Mouse (Mus musculus) erythroblast, embryonic 14.5 days (primary cell): ENCODE measurements around the gene Vdr.

Source experiments
- GATA1 ChIP-seq: IDR thresholded peaks from 2 replicates; pipeline ENCODE4 v1.6.1; 2012; ENCODE audit warnings: low read length, inconsistent platforms, mixed read lengths
- TAL1 ChIP-seq: IDR thresholded peaks from 3 replicates; pipeline ENCODE4 v1.6.1; 2012; ENCODE audit warnings: low read length, inconsistent platforms, mixed read lengths

DNA sequence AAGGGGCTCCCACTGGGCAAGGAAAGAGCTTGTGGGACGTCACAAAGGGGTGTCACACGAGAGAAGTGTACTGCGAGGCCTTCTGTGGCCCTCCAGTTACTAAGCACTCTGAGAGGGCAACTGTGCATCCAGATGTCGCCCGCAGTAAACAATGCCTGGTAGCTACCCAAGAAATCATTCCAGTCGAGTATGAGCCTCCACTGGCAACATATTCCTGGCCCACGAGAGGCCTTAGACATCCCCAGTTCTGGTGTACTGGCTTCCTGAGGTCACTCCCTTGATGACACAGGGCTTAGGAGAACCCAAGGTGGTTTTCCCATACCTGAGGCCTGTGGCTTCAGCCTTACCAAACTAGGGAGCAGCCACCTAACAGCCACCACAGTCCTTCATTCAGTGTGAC lies 97.6 kb downstream of the Vdr start:
- TF ChIP-seq GATA1 = no peak
- TF ChIP-seq TAL1 = no peak
